Comparison of ENCODE assay signal across 5 mouse cellular contexts in genomic region chr12:103578148-103578547, GRCm38 (mm10). TPM values are rescaled to one million over a fixed set of nuclear protein-coding genes. Genes with fewer than 3 reads are reported as not detected.
"Had no signal": no experiment of that assay in that cellular context is flagged by ENCODE, and none has a peak within 500 bp of the region (broad histone marks: within the 10 kb centered on the region; RNA-seq: fewer than 3 reads in every experiment).

No protein-coding gene starts in this region.

RNA-seq across cellular contexts. Expression of gene Serpina10, which starts 53.1 kb away (rescaled TPM):
- polyA plus RNA-seq: neural tube, embryonic 13.5 days; neural tube, embryonic 14.5 days; small intestine, adult 2 months; testis, adult 2 months; urinary bladder, adult 2 months had no signal
